Mouse (Mus musculus) embryo, embryonic 10.5 days (tissue): ENCODE measurements around the gene Olfr1230.

Experiments
- DNase-seq: peaks from one replicate; pipeline ENCODE4 v3.0.0-alpha.2; 2015; ENCODE audit warnings: low spot score

Olfr1230 gene

DNA sequence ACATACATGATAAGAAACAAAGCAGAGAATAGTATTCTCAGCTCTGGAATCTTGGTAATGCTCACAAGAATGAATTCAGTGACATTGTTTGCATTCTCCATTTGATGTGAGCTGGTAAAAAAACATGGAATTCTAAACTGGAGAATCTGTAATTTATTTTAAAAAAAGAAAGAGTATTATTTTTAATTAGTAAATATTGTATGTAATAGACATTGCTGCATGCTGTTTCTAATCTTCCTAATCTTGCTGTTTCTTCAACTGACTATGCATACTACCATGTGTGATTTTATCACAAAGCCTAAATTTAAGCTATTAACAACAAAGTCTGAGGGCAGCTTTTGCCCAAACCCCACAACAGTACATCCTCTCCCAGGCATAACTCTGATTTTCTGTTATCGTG lies at the start of gene Olfr1230:
Gene Olfr1230, minus strand, starts transcription at position 101 of the 400 bp plus-strand sequence.
- no peak for DNase-seq

DNA sequence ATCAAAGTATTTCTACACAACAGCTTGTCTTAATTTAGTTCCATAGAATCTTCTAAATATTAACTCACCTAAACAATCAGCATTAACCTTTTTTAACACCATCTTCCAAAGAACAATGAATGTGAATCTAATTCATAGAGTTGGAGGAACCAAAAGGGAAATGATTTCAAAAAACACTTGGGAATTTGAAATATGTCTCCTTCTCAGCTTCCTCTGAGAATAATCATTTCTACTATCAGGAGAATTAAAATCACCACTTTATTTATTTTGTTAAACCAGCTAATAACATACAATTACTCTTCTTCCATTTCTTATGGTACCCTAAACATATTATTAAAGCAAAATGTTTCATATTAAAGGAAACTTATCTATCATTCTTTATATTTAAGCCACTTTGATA lies 45.2 kb upstream of the Olfr1230 start, which contains the start of gene Olfr1233:
Gene Olfr1233, minus strand, starts transcription at position 101 of the 400 bp plus-strand sequence.
- DNase-seq, result no peak

DNA sequence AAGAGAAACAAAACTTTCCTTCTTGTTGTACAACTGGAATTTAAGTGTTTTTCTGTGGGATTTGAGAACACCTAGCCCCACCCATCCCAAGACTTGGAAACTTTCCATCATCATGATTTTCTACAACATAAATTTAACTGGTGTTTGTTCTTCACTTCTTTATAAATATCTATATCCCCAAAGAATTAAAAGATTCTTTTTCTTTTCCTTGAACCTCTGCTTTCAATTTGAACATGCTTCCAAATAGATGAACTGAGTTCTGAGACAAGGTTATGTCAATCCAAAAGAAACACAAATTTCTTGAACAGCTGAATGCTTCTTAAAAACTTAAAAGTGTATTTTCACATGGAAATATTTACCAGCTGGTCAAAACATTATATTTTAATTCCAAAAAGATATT lies 32.5 kb upstream of the Olfr1230 start, which contains the start of gene Olfr1232:
Gene Olfr1232, minus strand, starts transcription at position 101 of the 400 bp plus-strand sequence.
- DNase-seq, result no peak

DNA sequence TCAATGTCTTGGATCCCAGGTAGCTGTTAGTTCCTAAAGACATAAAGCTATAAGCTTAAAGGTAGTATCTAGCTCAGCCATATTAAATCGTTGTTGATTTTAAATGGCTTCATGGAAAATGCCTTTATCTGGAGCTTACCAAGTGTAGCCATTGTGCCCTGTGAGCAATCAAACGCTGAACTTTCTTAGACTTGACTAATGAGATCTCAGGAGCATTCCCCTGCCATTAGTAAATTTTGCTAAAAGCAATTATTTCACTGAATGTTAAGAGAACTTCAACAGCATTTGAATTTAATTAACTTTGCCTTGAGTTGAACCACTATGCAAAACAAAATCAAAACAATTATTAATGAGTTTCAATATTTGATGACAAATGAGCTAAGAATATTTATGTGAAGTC lies 9.9 kb upstream of the Olfr1230 start, which contains the start of gene Olfr1231:
Gene Olfr1231, minus strand, starts transcription at position 101 of the 400 bp plus-strand sequence.
- DNase-seq, result no peak

DNA sequence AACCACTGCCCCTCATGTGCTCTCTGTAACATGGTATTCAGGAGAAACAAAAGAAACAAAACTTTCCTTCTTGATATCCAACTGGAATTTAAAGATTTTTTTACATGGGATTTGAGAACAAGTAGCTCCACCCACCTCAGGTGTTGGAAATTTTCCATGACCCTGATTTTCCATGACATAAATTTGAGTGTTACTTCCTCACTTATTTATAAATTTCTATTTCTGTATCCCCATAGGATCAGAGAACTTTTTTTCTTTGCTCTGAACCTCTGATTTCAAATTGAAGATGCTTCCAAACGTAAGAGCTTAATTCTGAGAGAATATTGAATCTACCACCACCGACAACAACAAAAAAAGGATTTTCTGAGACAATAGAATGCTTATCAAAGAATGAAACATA lies 9.2 kb downstream of the Olfr1230 start, which contains the start of gene Olfr1229:
Gene Olfr1229, minus strand, starts transcription at position 101 of the 400 bp plus-strand sequence.
- no peak for DNase-seq

DNA sequence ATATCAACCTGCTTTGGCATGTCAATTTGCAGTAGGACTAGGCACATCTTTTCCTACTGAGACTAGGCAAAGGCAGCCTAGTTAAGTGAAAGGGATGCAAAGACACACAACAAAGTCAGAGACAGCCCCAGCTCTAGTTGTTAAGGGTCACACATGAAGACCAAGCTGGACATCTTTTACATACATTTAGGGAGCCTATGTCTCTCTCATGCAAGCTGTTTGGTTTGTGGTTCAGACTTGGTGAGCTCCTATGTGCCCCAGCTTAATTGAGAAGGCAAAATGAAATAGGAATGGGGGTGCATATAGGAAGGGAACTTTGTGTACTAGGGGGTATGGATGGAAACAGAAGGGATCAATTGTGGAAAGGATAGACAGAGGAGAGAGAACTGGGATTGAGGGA lies 43.1 kb downstream of the Olfr1230 start, which contains the start of gene Olfr1228:
Gene Olfr1228, minus strand, starts transcription at position 101 of the 400 bp plus-strand sequence.
- no peak for DNase-seq
